Mouse (Mus musculus): ENCODE results near the gene Asphd1. TPM values are rescaled to one million over a fixed set of nuclear protein-coding genes. Genes with fewer than 3 reads are reported as not detected.
A peak's percentile ranks its signal among the peaks of the same experiment; 100 is the strongest.

Gene Asphd1
- not detected for total RNA-seq (2021)
- long read RNA-seq, experiment 1, result 0 reads
- long read RNA-seq, experiment 2, result 0 reads

DNA sequence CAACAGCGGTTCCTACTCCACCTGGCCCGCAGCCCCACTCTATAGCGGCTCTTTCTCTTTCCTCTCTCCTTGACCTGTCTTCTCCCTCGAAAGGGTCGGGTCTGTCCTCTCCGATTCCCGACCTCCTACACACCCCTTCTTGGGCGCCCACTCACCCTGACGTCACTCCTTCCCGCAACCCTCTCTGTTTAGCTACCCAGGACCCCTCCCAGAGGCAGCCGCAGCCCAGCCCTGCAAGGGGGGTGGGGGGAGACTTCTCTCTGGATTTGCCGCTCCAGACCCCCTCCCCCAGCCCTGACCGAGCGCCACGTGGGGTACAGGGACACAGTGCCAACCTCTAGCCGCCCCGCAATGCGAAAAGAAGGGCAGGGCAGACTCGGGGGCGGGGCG is at the start of gene Asphd1:
Asphd1 (minus strand) TSS at position 180 of the 390 bp plus-strand sequence.
- intact Hi-C loops (cut with DNase I; ENCODE audit: low total_unique reads), result no loop called here
- no peak for DNase-seq

DNA sequence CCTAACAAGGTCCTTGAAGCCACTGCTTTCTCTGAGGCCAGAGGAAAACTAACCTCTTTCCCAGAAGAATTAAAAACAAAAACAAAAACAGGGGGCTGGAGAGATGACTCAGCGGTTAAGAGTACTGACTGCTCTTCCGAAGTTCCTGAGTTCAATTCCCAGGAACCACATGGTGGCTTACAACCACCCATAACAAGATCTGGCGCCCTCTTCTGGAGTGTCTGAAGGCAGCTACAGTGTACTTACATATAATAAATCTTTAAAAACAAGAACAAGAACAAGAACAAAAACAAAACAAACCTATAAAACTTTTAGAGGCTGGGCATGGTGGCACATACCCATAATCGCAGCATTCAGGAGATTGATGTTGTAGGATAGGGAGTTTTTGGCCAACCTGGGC is 47.1 kb upstream of the Asphd1 start:
- no peak for DNase-seq
- intact Hi-C loops (cut with DNase I; ENCODE audit: low total_unique reads), result no loop called here

DNA sequence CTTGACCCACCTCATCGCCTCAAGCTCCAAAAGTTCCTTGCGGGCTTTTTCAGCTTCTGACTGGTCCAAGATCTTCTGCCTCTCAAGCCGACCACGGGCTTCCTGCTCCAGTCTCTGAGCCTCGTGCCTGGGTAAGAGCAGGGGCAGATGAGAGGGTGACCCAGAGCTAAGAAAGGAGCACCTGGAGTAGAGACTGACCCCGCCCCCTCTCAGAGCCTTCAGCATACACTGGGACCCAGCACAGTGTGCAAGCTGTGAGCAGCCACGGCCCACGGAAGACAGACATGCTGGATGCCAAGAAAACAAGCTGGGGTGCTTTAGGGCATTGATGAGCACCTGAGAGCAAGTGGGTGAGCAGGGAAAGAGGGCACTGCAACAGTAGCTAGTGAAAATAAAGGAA is 39.4 kb upstream of the Asphd1 start:
- no peak for DNase-seq
- intact Hi-C loops (cut with DNase I; ENCODE audit: low total_unique reads), result loop anchor here (10.0 kb wide), 1 partner anchor 116 kb away; no protein-coding TSS in a partner anchor

DNA sequence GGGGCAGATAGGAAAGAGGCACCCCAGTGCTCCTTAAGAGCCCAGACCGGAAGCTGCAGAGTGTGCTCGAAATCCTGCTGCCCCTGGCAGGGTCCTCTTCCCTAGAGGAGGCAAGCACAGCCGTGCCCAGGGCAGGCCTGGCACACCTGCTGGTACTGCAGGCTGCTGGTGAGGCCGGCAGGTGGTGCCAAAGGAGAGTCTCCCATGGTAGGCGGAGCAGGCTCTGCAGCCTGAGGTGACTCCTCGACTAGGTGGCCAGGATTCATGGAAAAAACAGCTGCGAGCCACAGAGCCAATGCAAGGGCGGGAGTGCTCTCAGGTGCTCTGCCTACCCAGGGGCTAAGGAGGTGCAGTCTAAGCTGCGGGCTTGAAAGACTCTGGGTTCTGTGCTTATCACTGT is 36.9 kb upstream of the Asphd1 start:
- intact Hi-C loops (cut with DNase I; ENCODE audit: low total_unique reads), result loop anchor here (10.0 kb wide), 1 partner anchor 118 kb away; no protein-coding TSS in a partner anchor
- DNase-seq, result peak; percentile 72

DNA sequence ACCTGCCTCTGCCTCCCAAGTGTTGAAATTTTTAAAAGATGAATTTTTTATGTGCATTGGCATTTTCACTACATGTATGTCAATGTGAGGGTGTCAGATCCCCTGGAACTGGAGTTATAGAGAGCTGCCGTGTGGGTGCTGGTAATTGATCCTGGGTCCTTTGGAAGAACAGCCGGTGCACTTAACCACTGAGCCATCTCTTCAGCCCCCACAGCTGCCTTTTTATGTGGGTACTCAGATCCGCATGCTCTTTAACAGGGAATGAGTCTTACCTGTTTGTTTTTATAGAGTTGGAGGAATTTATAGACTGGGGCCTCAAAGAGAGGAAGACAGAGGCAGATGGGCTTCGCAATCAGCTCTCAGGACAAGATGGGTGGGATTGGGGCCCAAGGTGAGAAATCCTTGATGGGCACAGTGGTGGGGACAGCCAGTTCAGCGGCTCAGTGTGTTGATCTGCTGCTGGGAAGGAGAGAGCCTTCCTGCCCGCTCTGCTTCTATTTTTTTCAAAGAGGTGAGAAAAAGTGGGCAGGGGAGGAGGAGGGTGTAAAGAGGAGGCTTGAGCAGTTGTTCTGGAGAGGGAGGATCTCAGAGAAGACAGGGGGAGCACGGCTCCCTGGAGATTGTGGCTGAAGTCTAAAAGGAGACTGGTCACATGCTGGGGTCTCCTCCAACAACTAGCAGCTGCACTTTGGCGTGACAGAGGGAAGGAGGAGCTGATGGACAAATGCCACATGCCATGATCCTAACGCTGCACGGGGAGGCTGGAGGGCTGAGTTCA is 35.5 kb upstream of the Asphd1 start:
- intact Hi-C loops (cut with DNase I; ENCODE audit: low total_unique reads), result loop anchor here (10.0 kb wide), 1 partner anchor 120 kb away; no protein-coding TSS in a partner anchor
- DNase-seq, result peak; percentile 21

DNA sequence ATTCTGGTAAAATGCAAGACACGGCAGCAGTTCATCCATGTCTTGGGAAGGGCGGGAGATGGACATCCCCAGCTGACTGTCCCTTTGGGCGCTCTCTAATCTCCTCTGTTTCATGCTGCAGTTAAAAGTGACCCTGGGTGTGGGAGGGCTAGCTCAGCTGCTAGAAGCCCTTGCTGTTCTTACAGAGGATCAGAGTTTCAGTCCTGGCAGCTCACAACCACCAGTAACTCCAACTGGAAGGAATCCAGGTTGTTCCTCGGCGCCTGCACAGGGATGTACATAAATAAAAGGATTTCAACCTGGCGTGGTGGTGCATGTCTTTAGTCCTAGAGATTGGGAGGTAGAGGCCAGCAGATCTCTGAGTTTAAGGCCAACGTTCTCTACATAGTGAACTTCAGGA is 33.7 kb upstream of the Asphd1 start:
- intact Hi-C loops (cut with DNase I; ENCODE audit: low total_unique reads), result loop anchor here (10.0 kb wide), 1 partner anchor 122 kb away; no protein-coding TSS in a partner anchor
- DNase-seq, result no peak

DNA sequence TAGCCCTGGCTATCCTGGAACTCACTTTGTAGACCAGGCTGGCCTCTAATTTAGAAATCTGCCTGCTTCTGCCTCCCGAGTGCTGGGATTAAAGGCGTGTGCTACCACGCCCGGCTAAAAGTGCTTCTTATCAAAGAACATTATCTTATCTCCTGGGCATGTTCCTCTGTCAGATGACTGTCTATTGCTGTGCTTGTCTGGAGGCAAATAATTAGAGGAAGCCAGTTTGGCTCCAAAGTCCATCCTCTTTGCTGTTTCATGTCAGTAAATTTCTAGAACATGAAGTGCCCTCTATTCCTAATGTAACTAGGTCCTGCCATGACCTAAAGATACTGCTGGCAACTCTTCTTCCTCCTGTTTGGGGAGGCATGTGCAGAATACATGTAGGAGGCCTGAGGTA is 32.7 kb upstream of the Asphd1 start:
- intact Hi-C loops (cut with DNase I; ENCODE audit: low total_unique reads), result loop anchor here (10.0 kb wide), 1 partner anchor 123 kb away; no protein-coding TSS in a partner anchor

DNA sequence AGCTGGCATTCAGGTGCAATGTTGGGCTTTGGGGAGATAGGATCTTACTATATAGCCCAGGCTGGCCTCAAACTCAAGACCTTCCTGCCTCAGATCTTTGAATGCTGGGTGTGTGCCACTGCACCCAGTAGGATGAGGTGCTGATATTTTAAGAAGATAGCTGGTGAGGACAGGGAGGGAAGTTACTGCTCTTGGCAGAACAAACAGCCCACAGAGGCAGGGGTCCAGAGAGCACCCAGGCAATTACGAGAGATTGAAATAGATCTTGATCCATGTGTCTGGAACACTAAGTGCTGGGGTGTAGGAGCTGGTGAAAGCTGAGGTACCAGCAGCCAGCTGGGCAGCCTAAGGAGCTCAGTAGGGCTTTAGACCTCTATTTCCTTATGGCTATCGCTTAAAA is 32.2 kb upstream of the Asphd1 start:
- no peak for DNase-seq
- intact Hi-C loops (cut with DNase I; ENCODE audit: low total_unique reads), result loop anchor here (10.0 kb wide), 1 partner anchor 123 kb away; no protein-coding TSS in a partner anchor

More for the DNA sequence above, 32.7 kb upstream of the Asphd1 start:
- no peak for DNase-seq

DNA sequence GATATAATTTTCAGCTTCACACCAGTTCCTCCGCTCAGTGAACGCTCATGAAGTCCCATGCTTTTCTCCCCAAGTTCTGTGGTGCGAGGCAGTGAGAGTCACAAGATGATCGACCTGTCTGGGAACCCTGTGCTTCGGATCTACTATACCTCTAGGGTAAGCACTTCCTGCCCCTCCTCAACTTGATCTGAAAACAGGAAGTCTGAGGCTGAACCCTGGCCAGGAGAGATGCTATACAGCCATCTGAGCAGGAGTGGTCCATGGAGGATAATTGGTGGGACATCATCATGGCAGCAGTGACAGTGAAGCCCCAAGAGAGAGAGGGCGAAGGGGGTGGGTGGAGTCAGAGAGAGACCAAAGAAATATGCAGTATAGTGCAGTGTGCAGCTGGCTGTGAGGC is 29.5 kb upstream of the Asphd1 start:
- DNase-seq, result no peak
- intact Hi-C loops (cut with DNase I; ENCODE audit: low total_unique reads), result no loop called here

DNA sequence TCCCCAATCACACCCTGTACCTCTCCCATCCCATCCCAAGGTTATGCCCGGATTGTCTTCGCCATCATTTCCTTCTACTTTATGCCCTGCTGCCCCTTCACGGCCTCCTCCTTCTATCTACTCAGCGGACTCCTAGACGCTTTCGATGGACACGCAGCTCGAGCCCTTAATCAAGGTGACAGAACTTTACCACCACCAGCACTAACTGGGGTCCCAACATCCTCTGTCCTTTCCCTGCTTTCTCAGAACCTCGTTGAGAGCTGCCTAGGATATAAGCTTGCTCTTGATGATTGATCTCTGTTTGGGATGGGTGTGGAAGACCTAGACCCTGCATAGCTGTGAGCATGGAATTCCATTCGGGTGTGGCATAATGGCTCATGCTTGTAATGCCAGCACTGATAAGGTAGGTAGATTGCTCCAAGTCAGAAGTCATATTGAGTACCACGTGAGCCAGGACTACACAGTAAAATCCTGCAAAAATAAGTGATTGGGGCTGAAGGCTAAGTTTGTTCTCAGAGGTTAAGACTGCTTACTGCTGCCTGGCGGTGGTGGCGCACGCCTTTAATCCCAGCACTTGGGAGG is 27.6 kb upstream of the Asphd1 start:
- intact Hi-C loops (cut with DNase I; ENCODE audit: low total_unique reads), result no loop called here

DNA sequence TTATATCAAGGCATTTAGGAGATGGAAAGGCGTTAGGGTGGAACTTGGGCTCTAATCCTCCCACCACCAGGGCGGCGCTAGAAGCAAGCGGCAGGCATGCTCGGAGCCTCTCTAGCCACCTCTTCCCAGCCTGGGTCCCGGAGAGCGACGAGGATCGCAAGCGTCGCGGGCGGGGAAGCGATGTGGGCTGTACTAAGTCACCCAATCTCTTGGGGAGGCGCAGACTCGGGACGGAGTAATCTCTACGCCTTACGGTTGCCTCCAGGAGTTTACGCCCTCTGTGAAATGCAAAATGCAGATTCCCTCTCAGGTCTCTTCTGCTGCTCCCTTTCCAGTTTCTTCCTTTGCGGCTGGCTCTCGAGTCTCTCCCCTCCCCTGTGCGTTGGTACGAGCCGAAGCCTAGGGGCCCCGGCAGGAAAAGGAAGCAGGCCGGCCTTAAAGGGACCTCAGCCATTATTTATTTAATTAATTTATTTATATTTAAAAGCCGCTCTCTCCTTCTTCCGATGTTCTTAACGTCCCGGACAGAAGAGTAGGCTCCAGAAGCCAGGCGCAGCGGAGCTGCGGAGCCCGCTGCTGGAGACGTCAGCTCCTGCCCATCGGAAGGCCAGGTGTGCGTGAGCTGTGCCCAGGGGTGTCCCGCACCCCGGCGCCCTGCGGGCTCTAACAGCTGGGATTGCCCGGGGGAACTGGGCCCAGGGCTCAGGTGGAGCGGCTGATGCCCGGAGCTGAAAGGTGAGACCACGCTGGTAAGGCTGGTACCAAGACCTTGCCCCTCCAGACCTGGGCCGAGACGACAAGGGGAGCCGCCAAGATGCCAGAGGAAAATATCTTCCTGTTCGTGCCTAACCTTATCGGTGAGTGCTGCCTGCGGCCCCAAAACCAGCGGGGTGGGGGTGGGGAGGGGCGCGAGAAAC is 26.8 kb upstream of the Asphd1 start, which contains the start of gene Cdiptos:
Cdiptos (minus strand) TSS at position 149 of the 917 bp plus-strand sequence.
- intact Hi-C loops (cut with DNase I; ENCODE audit: low total_unique reads), result no loop called here
- peak; percentile 96 for DNase-seq

More for the DNA sequence above, 27.6 kb upstream of the Asphd1 start:
- DNase-seq, result no peak

DNA sequence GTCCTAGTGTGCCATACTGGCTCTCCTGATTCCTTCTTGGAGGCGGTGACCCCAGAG is 26.3 kb upstream of the Asphd1 start, which contains the start of gene Cdipt:
Cdipt (plus strand) TSS at position 22 of the 57 bp plus-strand sequence.
- DNase-seq, result no peak
- intact Hi-C loops (cut with DNase I; ENCODE audit: low total_unique reads), result no loop called here

DNA sequence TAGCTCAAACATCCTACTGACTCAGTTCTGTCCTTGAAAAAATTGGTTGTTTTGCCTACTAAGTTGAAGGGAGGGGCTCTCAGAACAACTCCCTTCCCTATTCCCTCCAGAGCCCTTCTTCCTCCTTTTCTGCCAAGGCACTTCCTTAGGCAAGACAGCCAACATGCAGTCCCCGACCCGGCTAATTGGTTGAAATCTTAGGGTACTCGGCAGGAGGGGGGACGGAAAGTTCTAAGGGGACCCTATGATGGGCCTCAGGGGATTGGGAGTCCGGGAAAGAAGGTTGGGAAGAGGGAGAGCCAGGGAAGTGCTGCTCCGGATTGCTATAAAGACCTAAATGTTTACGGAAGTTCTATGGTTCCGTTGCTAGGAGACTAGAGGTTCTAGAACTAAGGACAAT is 26.1 kb upstream of the Asphd1 start:
- no peak for DNase-seq
- intact Hi-C loops (cut with DNase I; ENCODE audit: low total_unique reads), result no loop called here

DNA sequence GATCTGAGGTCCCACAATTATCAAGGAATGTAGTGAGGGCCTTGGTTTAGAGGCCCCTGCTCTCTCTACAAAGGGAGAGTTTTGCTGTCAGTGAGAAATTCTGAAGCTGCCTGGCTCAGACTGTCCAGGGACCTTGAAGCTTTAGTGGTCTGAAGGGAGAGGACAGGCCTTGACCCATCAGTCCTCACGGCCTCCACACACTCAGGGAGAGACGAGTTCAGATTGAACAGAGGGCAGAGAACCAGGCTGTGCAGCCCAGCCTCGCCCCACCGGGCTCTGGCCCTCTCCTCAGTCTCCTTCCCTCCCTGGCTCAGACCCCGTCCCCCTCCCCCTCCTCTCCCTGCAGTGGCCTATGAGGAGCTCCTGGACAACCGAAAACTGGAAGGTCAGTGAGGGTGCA is 18.0 kb upstream of the Asphd1 start:
- no peak for DNase-seq
- intact Hi-C loops (cut with DNase I; ENCODE audit: low total_unique reads), result no loop called here

DNA sequence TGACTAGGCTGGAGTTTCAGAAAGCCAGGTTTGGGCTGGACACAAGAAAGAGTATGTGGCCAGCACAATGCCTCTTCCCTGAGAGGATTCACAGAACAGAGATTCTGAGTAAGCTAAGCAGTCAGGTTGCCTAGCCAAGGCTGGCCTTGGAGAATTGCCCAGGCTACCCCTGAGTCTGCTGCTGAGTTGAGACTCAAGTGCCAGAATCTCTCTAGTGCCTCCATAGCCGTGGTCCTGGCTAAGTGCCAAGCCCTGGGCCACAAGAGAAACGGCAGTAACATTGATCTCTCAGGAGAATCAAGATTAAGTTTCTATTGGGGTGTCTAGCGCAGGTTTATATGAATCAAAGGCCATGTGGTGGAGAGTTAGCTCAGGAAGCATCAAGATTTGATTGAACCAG is 16.2 kb upstream of the Asphd1 start:
- intact Hi-C loops (cut with DNase I; ENCODE audit: low total_unique reads), result no loop called here
- DNase-seq, result no peak

DNA sequence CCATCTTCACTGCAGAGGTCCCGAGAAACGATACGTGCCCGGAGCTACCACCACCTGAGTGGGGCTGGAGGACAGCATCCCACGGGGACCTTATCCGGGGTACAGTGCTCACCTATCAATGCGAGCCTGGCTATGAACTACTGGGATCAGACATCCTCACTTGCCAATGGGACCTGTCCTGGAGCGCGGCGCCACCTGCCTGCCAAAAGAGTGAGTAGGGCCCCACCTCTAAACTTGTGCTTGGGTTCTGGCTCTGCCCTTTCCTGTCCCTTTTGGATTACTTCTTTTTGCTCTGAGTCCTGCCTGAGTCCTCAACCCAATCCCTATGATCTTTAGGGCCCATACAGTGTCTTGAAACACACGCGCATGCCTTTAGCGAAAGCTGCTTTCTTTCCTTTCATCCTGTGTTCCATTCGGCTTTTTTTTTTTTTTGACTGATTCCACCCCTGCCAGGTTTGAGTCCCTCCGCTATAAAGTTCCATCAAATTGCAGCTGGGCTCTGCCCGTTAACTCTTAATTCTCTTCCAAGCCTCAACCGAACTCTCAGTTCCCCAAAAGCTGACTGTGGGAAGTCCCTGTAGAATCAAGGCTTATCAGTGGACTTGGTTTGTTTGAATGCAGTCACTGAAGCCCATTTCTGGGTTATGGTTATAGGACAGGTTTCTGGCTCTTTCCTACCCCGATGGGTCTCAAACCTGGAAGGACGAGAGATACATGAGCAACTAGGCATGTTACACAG is 14.3 kb upstream of the Asphd1 start:
- intact Hi-C loops (cut with DNase I; ENCODE audit: low total_unique reads), result loop anchor here (5.0 kb wide), 1 partner anchor 141 kb away; no protein-coding TSS in a partner anchor
- peak; percentile 31 for DNase-seq

DNA sequence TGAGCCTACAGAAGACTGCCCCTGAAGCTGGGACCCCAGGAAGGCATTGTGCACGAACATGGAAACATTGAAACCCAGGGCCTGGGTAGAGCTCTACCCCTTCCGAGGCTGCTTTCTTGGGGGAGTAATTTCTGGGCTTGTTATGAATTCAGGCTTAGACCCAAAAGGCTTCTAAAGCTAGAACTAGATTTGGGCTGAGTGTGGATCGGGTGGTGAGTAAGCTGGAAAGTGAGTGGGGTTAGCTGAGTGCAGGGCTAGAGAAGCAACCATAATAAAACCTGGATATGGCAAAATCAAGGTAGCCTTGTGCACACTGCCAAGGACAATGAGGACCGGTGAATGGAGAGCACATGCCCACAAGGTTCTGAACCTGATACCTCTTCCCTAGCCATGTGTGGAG is 12.6 kb upstream of the Asphd1 start:
- intact Hi-C loops (cut with DNase I; ENCODE audit: low total_unique reads), result loop anchor here (5.0 kb wide), 1 partner anchor 140 kb away; no protein-coding TSS in a partner anchor
- DNase-seq, result no peak

DNA sequence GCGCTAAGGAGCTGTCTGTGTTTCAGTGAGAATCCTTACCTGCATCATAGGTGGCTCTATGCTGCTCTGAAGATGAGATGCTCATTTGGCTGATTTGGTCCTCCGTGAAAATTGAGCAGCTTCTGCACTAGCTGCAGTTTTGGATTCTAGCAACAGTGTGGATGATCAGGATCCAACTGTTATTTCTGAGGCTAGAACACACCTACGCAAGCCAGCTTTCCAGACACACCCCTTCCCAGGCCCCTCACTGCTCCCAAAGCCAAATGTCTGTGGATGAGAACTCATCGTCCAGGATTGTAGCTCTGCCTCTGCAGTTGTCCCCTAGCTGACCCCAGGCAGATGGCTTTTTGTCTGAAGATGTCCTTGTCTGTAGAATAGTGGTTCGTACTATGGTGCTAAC is 11.7 kb upstream of the Asphd1 start:
- no peak for DNase-seq

DNA sequence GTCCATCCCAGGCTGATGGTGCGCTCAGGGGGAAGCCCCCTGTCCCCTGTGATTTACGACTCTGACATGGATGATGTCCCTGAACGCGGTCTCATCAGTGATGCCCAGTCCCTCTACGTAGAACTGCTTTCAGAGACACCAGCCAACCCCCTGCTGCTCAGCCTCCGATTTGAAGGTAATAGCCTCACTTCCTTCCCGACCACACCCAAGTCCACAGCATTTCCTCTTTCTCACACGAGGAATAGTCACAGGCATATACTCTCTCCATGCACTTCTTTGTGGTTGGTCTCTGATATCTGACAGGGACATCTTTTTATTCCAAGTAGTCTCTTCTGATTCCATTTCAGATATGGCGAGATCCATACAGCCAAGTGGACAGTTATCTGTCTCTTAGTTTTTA is 10.4 kb upstream of the Asphd1 start:
- DNase-seq, result no peak
- intact Hi-C loops (cut with DNase I; ENCODE audit: low total_unique reads), result loop anchor here (5.0 kb wide), 1 partner anchor 137 kb away; no protein-coding TSS in a partner anchor

More for the DNA sequence above, 11.7 kb upstream of the Asphd1 start:
- intact Hi-C loops (cut with DNase I; ENCODE audit: low total_unique reads), result loop anchor here (5.0 kb wide), 1 partner anchor 139 kb away; no protein-coding TSS in a partner anchor

Data from gastrocnemius, postnatal 14 days (tissue).